Mouse (Mus musculus): ENCODE data around the gene Prmt1.

Gene Prmt1

GRCm38 (mm10) chr7:44978300-44978699, 8.1 kb downstream of the Prmt1 start:
- no peak for DNase-seq (ENCODE audit: extremely low spot score)

GRCm38 (mm10) chr7:44975117-44975419, 11.3 kb downstream of the Prmt1 start:
- no peak for DNase-seq (ENCODE audit: extremely low spot score)

- DNase-seq (ENCODE audit: extremely low spot score), result peak; percentile 85
Measured at GRCm38 (mm10) chr7:44974383-44975116, 11.8 kb downstream of the Prmt1 start, which contains the start of gene Cpt1c. Cpt1c (minus strand) TSS chr7:44974851.

GRCm38 (mm10) chr7:44973415-44974130, 12.8 kb downstream of the Prmt1 start:
- no peak for DNase-seq (ENCODE audit: extremely low spot score)

- DNase-seq (ENCODE audit: extremely low spot score), result no peak
Measured at GRCm38 (mm10) chr7:44971142-44971541, 15.2 kb downstream of the Prmt1 start.

GRCm38 (mm10) chr7:44970231-44970691, 16.1 kb downstream of the Prmt1 start:
- DNase-seq (ENCODE audit: extremely low spot score), result peak; percentile 94

GRCm38 (mm10) chr7:44966638-44967037, 19.7 kb downstream of the Prmt1 start:
- DNase-seq (ENCODE audit: extremely low spot score), result no peak

- DNase-seq (ENCODE audit: extremely low spot score), result no peak
Measured at GRCm38 (mm10) chr7:44965975-44966374, 20.4 kb downstream of the Prmt1 start.

GRCm38 (mm10) chr7:44964990-44965389, 21.4 kb downstream of the Prmt1 start:
- DNase-seq (ENCODE audit: extremely low spot score), result no peak

- no peak for DNase-seq (ENCODE audit: extremely low spot score)
Measured at GRCm38 (mm10) chr7:44962831-44963230, 23.5 kb downstream of the Prmt1 start.

- no peak for DNase-seq (ENCODE audit: extremely low spot score)
Measured at GRCm38 (mm10) chr7:44962337-44962736, 24.0 kb downstream of the Prmt1 start.

GRCm38 (mm10) chr7:44960512-44960910, 25.9 kb downstream of the Prmt1 start:
- no peak for DNase-seq (ENCODE audit: extremely low spot score)

- no peak for DNase-seq (ENCODE audit: extremely low spot score)
Measured at GRCm38 (mm10) chr7:44959874-44960511, 26.4 kb downstream of the Prmt1 start.

GRCm38 (mm10) chr7:44959281-44959680, 27.1 kb downstream of the Prmt1 start:
- DNase-seq (ENCODE audit: extremely low spot score), result no peak

GRCm38 (mm10) chr7:44958208-44958607, 28.2 kb downstream of the Prmt1 start:
- no peak for DNase-seq (ENCODE audit: extremely low spot score)

- DNase-seq (ENCODE audit: extremely low spot score), result no peak
Measured at GRCm38 (mm10) chr7:44957183-44957835, 29.1 kb downstream of the Prmt1 start.

GRCm38 (mm10) chr7:44956266-44956665, 30.1 kb downstream of the Prmt1 start:
- no peak for DNase-seq (ENCODE audit: extremely low spot score)

- DNase-seq (ENCODE audit: extremely low spot score), result no peak
Measured at GRCm38 (mm10) chr7:44955628-44956027, 30.7 kb downstream of the Prmt1 start.

- no peak for DNase-seq (ENCODE audit: extremely low spot score)
Measured at GRCm38 (mm10) chr7:44954091-44954885, 32.1 kb downstream of the Prmt1 start.

- no peak for DNase-seq (ENCODE audit: extremely low spot score)
Measured at GRCm38 (mm10) chr7:44953561-44953960, 32.8 kb downstream of the Prmt1 start.

GRCm38 (mm10) chr7:44952611-44953306, 33.6 kb downstream of the Prmt1 start:
- DNase-seq (ENCODE audit: extremely low spot score), result peak; percentile 94

Data from embryo, embryonic 9.5 days (tissue).